Mouse (Mus musculus): ENCODE measurements around the gene Ngly1.

- TF ChIP-seq CHD2 (IDR thresholded peaks at IDR 0.05; ENCODE audit: low read depth, low read length), result no peak
- TF ChIP-seq ZC3H11A (IDR thresholded peaks at IDR 0.05; ENCODE audit: borderline replicate concordance, low read depth, low read length), result no peak
- TF ChIP-seq MAFK (IDR thresholded peaks at IDR 0.05; ENCODE audit: insufficient read depth, low read depth, low read length), result no peak
- TF ChIP-seq HCFC1 (IDR thresholded peaks at IDR 0.05; ENCODE audit: borderline replicate concordance, insufficient read depth, low read length), result no peak
Observed at GRCm38 (mm10) chr14:16273677-16274076, 24.6 kb downstream of the Ngly1 start.
